Mouse (Mus musculus): Measurements from ENCODE around the gene Sass6.
"Not testable (repeated sequence)": the region's sequence is repeated elsewhere in the genome, so short reads cannot be mapped to it uniquely, and the experiment has no call there.

Gene Sass6

GRCm38 (mm10) chr3:116631459-116631858 is 36.7 kb downstream of the Sass6 start:
- no peak for DNase-seq (ENCODE audit: extremely low spot score, low read depth, low spot score)

GRCm38 (mm10) chr3:116632971-116633370 is 38.2 kb downstream of the Sass6 start:
- no peak for DNase-seq (ENCODE audit: extremely low spot score, low read depth, low spot score)

DNA sequence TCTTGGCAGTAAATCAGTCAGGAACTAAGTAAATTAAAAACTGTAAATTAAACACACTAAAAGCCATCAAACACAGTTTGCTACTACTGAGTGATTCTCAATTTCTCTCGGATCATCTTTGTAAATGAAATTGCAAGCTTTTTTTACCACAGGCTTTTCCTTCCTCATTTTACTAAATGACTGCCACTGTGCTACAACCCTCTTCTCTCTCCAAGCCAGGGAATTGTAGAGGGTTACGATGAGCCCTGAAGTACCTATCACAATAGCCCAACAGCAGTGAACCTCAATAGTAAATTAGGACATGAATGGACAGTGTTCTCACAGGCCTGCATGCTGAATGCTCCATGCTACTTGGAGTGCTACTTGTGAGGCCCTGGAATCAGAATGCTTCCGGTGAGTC is 39.3 kb downstream of the Sass6 start:
- no peak for DNase-seq (ENCODE audit: extremely low spot score, low read depth, low spot score)

DNA sequence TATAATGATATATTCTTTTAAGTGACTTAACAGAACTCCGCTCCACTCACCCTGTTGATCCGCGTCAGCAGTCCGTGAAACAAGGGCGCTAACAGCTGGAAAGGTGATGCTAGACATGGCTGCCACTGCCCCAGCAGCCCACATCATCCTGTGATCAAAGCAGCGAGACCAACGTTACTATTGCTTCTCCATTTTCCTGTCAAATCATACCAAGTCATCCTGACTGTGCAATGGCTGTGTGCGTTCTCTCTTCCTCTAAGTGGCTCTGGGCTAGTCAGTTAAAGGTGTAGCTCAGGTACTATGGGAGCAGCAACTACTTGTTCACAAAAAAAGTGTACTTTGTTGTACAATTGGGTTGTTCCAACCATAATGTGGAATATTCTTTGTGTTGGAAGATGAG is 40.1 kb downstream of the Sass6 start:
- DNase-seq (ENCODE audit: extremely low spot score, low read depth, low spot score) = no peak

GRCm38 (mm10) chr3:116635799-116636198 is 41.0 kb downstream of the Sass6 start:
- no peak for DNase-seq (ENCODE audit: extremely low spot score, low read depth, low spot score)

- DNase-seq (ENCODE audit: extremely low spot score, low read depth, low spot score) = no peak
Observed at GRCm38 (mm10) chr3:116637693-116638476, 43.1 kb downstream of the Sass6 start.

- DNase-seq (ENCODE audit: extremely low spot score, low read depth, low spot score) = no peak
Observed at GRCm38 (mm10) chr3:116638572-116638971, 43.8 kb downstream of the Sass6 start.

DNA sequence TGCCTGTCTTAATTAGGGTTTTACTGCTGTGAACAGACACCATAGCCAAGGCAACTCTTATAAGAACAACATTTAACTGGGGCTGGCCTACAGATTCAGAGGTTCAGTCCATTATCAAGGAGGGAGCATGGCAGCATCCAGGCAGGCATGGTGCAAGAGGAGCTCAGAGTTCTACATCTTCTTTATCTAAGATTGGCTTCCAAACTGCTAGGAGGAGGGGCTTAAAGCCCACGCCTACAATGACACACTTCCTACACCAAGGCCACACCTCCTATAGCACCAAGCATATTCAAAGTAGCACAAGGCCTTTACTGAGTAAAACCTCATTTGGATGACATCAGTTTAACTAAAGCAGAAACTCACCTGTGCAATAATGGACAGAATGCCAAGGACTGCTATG is 45.2 kb downstream of the Sass6 start:
- no peak for DNase-seq (ENCODE audit: extremely low spot score, low read depth, low spot score)

DNA sequence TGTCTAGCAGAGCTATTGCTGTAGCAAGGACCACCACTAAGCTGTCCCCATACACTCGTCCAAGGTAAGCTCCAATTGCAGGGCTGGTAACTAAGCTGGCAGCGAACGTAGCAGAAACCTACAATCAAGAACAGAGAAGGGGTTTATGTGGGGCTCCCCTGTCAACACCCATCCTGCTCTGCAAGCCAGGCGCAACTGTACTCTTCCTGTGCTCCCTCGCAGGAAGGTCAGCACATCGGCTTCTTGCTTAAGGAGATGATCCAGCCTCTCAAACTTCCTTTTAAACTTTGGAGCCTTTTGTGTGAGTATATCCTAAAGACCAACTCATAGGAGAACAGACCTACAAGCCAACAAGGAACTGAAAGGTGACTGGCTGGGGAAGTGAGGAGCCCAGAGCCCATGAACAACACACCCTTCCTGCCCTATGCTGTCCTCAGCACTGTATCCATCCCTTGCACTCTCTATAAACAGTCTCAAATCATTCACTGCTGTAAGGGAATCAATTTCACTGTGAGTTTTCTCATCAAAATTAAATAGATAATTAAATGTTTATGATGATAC is 47.1 kb downstream of the Sass6 start:
- DNase-seq (ENCODE audit: extremely low spot score, low read depth, low spot score) = no peak

DNA sequence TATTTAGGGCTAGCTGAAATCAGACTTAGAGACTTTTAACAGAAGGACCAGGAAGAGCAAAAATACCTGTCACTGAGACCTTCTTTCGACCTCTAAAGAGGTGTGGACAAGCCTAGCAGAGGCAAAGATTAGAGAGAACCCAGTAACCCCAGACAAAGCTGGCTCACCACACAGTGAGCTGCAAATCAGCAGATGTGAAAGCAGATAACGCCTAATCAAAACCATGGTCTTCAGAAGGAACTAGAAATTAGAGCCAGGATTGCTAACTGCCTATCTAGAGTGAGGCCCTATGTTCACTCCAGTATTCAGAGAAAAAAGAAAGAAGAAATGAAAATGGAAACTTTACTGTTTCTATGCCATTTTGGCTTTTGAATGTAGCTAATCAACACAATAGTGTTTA is 47.6 kb downstream of the Sass6 start:
- DNase-seq (ENCODE audit: extremely low spot score, low read depth, low spot score) = no peak

DNA sequence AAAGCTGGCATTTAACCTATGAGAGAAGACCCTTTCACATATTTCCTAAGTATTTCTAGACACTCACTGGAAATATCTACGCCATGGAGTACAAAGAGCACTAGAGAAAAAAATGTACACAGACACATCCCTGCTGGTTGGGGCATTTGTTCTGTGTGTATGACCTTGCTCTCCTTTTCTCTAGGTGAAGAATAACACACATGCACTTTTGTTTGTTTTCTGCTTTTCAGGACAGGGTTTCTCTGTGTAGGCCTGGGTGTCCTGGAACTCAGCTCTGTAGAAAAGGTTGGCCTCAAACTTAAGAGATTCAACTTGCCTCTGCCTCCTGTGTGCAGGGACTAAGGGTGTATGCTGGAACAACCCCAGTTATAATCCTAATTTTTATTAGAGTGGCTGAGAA is 51.6 kb downstream of the Sass6 start:
- DNase-seq (ENCODE audit: extremely low spot score, low read depth, low spot score) = no peak

GRCm38 (mm10) chr3:116648805-116649204 is 54.0 kb downstream of the Sass6 start:
- DNase-seq (ENCODE audit: extremely low spot score, low read depth, low spot score) = no peak

DNA sequence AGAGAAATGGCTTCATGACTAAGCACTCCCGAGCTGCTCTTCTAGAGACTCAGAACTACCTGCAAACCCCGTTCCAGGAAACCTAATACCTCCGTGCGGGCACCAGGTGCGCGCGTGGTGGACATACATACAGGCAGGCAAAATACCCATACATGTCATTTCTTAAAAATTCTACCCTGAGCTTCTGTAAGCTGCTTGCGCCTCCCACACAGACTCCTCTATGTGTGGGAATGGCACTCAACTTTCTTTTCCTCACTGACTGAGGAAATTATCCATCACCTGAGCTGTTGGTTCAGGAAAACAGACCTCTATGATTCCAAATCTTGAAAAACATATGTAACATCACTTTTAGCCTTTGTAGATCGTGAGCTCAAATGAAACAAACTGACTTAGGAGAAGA is 55.9 kb downstream of the Sass6 start:
- no peak for DNase-seq (ENCODE audit: extremely low spot score, low read depth, low spot score)

DNA sequence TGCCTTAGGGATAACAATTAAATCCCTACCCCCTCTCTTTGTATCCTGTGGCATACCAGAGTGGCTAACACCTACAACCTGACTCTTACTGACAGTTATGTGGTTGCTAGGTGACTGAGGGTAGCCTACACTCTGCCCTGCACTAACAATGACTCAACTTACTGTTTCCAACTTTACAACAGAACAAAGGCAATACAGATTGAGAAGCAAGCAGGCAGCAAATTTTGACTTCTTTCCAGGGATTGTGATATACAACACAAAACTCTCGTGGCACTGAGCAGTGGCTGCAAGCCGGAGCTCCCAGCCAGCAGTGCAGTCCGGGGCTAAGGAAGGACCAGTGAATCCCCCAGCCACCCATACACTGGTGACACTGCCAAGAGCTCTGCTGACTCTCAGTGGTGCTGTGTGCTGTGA is 57.3 kb downstream of the Sass6 start:
- no peak for DNase-seq (ENCODE audit: extremely low spot score, low read depth, low spot score)

GRCm38 (mm10) chr3:116653278-116653945 is 58.6 kb downstream of the Sass6 start:
- no peak for DNase-seq (ENCODE audit: extremely low spot score, low read depth, low spot score)

GRCm38 (mm10) chr3:116654051-116654450 is 59.3 kb downstream of the Sass6 start:
- not testable (repeated sequence) for DNase-seq (ENCODE audit: extremely low spot score, low read depth, low spot score)

DNA sequence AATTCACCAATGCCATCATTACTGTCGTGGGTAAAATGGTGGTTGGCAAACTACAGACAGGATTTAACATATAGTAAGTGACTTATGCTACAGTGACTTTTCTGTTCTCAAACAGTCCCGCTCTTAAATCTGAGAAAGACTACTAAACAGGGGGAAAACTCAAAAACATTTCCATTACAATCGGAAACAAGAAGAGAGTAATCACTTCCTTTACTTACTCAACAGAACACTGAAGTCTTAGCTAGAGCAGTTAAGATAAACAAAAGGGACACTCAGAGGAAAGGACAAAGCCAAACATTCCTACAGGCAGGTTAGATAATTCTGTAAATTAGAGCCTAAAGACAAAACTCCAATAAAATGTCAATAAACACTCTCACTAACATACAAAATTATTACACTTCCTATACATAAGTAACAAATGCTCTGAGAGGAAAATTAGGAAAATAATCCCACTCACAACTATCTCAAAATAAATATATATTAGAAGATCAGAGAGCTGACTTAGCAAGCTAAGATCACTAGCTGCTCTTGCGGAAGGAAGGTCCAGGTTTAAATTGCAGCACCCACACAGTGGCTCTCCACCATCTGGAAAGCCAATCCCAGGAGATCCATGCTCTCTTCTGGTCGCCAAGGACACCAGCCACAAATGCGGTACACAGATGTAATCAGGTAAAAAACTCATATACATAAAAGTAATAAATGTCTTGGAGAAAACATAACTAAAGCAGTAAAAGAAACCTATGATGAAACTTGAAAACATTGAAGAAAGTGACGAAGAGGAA is 61.6 kb downstream of the Sass6 start:
- no peak for DNase-seq (ENCODE audit: extremely low spot score, low read depth, low spot score)

- no peak for DNase-seq (ENCODE audit: extremely low spot score, low read depth, low spot score)
Observed at GRCm38 (mm10) chr3:116658928-116659565, 64.3 kb downstream of the Sass6 start.

GRCm38 (mm10) chr3:116659856-116660430 is 65.2 kb downstream of the Sass6 start:
- DNase-seq (ENCODE audit: extremely low spot score, low read depth, low spot score) = no peak

DNA sequence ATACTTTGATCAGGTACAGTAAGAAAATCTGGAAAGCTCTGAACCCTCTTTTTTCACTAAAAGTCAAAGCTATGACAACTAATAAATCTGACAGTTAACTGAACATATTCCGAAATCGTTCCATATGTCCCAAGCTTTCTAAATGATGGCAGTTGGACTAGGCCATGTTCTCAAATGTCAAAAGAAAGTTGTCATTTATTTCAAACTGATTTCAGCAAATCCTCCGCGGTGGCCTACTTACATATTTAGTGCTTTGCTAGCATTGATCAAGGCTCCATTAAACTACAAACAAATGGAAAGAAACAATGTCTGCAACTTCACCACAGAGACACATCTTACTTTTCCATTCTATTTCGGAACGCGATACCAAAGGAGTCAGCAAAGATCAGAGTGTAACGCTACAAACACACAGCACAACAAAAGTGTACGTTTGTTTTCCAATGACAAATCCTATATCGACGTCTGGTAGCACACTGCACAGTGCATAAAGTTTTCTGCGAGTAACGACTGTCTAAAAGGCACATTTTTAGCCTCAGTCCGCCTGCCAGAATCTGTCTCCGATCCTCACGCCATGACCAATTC is 66.6 kb downstream of the Sass6 start:
- no peak for DNase-seq (ENCODE audit: extremely low spot score, low read depth, low spot score)

Measured in hindlimb bud, embryonic 11.5 days (tissue).